Mouse (Mus musculus) liver, embryonic 14 days (tissue): Measurements from ENCODE around the gene Anp32a. TPM values are rescaled to one million over a fixed set of nuclear protein-coding genes. Genes with fewer than 3 reads are reported as not detected.

ENCODE experiments used
- polyA plus RNA-seq: library from polyadenylated mRNA; depleted of rRNA; stranded (reverse); fragments of >200 nt; gene quantifications from 2 replicates; pipeline ENCODE4 v1.2.3, GENCODE M21; 2012; rRNA removed

Gene Anp32a
- polyA plus RNA-seq = 275 and 372 TPM in 2 replicates

GRCm38 (mm10) chr9:62341123-62341486 is at the start of gene Anp32a:
Gene Anp32a (plus strand): TSS chr9:62341293.

Other genes starting within 250 kb of the Anp32a start
- 2.9 and 3.1 TPM in 2 replicates for gene Glce, start 218.6 kb upstream of the Anp32a start, polyA plus RNA-seq
- gene Spesp1, start 59.1 kb upstream of the Anp32a start, polyA plus RNA-seq = not detected in 2 replicates
- 0.96 and 1.1 TPM in 2 replicates for gene Coro2b, start 195.8 kb downstream of the Anp32a start, polyA plus RNA-seq